Mouse (Mus musculus) cerebellum, adult 8-10 months (tissue): ENCODE results near the gene Olr1.
"Not testable (repeated sequence)": the region's sequence is repeated elsewhere in the genome, so short reads cannot be mapped to it uniquely, and the experiment has no call there.

Source experiments
- DNase-seq: peaks from one replicate; pipeline ENCODE4 v3.0.0; 2022

The Olr1 gene

GRCm38 (mm10) chr6:129510120-129510911 is 3.4 kb upstream of the Olr1 start:
- no peak for DNase-seq

DNA sequence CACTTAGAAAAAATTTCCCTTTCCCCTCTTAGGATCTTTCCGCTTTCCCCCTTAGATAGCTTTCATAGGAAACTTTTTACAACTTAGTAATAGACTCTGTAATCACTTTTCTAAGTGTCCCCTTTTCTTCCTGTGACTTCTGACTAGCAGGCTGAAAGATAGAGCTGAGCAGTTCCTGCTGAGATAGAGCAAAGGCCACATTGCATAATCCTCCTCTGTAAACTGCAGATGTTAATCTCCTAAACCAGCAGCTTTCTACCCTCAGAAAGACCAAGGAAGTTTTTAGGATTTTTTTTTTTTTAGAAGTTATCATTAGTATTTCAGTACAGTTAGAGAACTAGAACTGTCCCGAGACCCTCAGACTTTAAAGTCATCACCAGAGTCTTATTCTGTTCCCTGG is 3.5 kb downstream of the Olr1 start:
- no peak for DNase-seq

DNA sequence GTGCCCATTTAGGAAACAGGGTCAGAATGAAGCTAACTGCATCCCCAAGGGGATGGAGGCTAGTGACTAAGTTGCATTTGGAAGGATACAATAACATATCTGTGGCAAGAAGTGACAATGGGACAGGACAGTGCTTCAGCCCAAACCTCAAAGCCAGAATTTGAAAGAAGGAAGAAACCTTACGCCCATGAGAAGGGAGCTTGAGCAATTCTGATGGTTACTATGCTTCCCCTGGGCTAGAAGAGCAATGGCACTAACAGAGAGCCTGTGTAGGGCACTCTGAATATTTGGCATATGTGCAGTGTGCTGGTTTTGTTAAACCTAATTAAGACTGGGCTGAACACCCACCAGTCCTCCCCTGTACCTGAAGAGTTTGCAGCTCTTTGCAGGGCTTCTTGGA is 7.4 kb downstream of the Olr1 start:
- DNase-seq = not testable (repeated sequence)

GRCm38 (mm10) chr6:129497345-129498218 is 9.4 kb downstream of the Olr1 start:
- DNase-seq = no peak

- no peak for DNase-seq
Observed at GRCm38 (mm10) chr6:129494924-129495323, 12.0 kb downstream of the Olr1 start.

DNA sequence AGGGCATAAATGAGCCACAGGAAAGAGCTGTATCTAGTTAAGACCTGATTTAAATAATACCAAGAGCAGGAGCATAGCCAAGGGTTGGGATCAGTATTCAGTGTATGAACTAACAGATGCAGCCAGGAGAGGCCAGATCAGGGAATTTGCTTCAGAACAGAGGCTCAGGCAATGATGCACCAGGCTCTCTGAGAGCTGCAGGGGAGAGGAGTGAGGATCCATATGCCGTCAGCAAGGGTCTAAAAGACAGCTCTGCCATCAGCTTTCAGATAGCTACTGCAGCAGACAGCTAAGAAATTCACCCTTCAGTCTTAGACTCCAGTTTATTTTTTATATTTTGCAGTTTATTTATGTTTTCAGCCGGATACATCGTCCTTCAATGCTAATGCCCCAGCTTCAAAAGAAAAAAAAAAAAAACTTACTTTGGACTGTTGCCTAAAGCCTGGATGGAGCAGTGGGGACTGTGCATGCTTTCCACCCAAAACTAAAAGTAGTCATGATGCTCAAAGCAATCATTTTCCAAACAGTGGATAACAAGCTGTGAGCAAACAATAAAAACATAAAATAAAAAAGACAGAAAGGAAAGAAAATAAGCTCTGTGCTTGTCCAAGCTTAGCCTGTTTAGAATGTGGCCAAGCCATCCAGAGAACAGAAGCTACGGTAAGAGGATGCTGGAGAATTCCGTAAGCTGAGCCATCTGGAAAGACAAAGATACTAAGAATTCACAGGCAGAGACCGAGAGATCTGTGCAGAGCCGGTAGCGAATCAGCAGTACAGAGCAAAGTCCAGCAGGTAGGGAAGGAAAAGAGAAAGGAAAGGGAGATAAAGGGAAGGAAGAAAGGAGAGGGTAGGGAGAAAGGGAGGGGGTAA is 26.6 kb downstream of the Olr1 start:
- DNase-seq = no peak

DNA sequence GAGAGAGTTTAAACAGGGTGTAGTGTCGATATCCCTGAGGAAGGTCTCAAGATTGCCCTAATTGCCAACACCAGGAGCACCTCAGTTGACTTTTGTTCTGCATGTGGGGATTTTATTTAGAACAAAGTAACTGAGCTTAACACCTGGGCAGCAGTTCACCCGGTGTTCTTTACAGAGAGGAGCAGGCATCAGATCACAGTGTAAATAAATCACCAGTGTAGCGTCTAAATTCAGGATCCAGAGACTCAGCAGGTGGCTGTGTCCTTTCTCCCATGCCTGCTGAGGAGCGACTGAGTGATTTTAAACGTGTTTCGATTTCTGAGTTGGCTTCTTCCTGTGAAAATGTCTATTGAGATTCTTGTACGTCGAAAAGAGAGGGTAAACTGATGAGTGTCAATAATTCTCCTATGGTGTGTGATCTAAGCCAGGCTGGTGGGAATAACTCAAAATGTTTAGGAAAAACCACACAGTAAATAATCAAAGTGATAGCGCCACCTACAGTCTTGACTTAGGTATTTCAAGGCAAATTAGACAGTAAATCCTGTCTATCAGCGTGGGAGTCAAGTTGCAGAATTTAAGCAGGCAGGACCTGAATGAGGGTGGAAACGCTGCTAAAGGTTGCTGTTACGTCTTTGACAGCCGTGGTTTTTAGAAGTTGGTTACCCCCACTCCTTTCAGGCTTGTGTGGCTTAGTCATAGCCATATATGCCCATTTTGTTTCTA is 30.4 kb downstream of the Olr1 start:
- peak; percentile 1 for DNase-seq

DNA sequence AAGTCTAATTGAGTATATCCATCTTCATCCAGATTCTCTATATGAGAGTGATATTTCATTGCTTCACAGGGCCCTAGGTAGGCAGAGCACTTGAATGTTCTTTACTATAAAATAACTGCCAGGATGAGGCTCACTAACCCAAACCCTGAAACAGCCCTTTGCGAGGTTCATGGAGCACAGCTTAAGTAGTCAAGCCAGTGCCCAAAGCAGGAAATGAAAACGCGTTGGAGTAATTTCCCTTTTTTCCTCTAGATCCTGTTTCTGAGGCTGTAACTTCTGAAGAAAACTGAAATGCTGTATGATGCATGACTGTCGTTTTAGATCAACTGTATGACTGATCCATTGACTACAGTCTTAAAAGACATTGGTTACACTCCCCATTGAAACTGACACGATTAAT is 34.3 kb downstream of the Olr1 start:
- no peak for DNase-seq

GRCm38 (mm10) chr6:129471386-129471785 is 35.6 kb downstream of the Olr1 start:
- DNase-seq = no peak

DNA sequence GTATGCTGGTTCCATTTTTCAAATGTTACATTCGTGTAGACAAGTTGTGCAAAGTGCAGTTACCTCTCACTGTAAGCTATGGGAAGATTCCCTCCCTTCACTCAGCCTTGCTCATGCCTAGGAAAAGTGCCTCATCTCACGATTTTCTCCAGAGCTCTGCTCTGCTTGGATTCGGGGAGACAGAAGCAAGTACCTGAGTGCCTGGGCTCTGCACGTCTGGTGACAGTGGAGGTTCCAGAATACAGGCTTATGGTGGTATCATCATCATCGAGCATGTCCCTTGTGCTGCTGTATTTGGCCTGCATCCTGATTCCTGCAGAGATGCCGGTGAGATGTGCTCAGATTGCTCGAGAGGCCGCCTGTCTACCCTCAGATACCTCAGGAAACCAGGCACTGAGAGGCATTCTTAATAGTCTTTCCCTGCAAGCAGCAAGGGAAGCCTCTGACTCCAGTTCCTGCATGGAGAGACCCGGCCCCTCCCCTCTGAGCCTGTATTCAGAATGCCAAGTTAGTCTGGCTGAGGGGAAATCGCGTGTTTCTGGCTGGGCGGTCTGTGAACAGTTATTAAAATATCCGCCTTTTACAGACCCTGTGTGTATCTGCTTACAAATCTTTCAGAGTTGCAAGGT is 55.4 kb downstream of the Olr1 start, which contains the start of gene Clec1a:
TSS of gene Clec1a (minus strand) at position 590 of the 629 bp plus-strand sequence.
- no peak for DNase-seq

DNA sequence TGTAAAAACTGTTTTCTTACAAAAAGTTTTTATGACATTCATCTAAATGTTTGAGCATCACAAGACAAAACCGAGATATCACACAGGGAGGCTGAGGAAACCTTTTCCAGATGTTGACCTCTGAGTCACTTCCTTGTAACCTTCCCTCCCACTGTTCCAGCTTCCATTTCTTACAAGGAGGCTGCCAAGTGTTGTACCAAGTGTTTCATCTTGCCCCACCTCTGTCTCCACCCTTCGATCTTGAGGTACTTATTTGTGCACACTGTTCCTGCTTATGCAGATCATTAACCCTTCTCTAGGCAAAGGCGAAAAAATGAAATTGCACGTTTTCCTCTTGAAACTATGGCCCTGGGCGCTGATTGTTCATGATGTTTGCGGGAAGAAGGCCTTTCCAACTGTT is 57.2 kb downstream of the Olr1 start:
- DNase-seq = no peak

GRCm38 (mm10) chr6:129438033-129438432 is 68.9 kb downstream of the Olr1 start:
- no peak for DNase-seq

GRCm38 (mm10) chr6:129436025-129436424 is 70.9 kb downstream of the Olr1 start:
- no peak for DNase-seq
